Mouse (Mus musculus) erythroblast, embryonic 14.5 days (primary cell): ENCODE results near the gene Scn2a. TPM values are rescaled to one million over a fixed set of nuclear protein-coding genes. Genes with fewer than 3 reads are reported as not detected.

Experiments used
- H3K27me3 ChIP-seq: 2 replicates; pipeline ENCODE4 v1.6.1; 2012; ENCODE audit warnings: inconsistent platforms; ENCODE audit not compliant: control insufficient read depth
- H3K36me3 ChIP-seq: 2 replicates; pipeline ENCODE4 v1.6.1; 2012; ENCODE audit warnings: mild to moderate bottlenecking, inconsistent platforms; ENCODE audit not compliant: control insufficient read depth
- H3K4me1 ChIP-seq: 2 replicates; pipeline ENCODE4 v1.6.1; 2012; ENCODE audit warnings: inconsistent platforms; ENCODE audit not compliant: control insufficient read depth
- H3K4me3 ChIP-seq: replicated peaks from 2 replicates; pipeline ENCODE3; 2012; ENCODE audit warnings: moderate library complexity, mild to moderate bottlenecking, inconsistent platforms
- H3K9me3 ChIP-seq: 2 replicates; pipeline ENCODE4 v1.6.1; 2012; ENCODE audit warnings: low read length, inconsistent platforms, mixed read lengths; ENCODE audit not compliant: control insufficient read depth
- GATA1 ChIP-seq: IDR thresholded peaks from 2 replicates; pipeline ENCODE4 v1.6.1; 2012; ENCODE audit warnings: low read length, inconsistent platforms, mixed read lengths
- TAL1 ChIP-seq: IDR thresholded peaks from 3 replicates; pipeline ENCODE4 v1.6.1; 2012; ENCODE audit warnings: low read length, inconsistent platforms, mixed read lengths
- polyA plus RNA-seq: library from polyadenylated mRNA; stranded (reverse); fragments of >175 nt; gene quantifications from 2 replicates; pipeline ENCODE4 v1.2.3, GENCODE M21; 2012

The Scn2a gene
- polyA plus RNA-seq, 1 experiment, result not detected

DNA sequence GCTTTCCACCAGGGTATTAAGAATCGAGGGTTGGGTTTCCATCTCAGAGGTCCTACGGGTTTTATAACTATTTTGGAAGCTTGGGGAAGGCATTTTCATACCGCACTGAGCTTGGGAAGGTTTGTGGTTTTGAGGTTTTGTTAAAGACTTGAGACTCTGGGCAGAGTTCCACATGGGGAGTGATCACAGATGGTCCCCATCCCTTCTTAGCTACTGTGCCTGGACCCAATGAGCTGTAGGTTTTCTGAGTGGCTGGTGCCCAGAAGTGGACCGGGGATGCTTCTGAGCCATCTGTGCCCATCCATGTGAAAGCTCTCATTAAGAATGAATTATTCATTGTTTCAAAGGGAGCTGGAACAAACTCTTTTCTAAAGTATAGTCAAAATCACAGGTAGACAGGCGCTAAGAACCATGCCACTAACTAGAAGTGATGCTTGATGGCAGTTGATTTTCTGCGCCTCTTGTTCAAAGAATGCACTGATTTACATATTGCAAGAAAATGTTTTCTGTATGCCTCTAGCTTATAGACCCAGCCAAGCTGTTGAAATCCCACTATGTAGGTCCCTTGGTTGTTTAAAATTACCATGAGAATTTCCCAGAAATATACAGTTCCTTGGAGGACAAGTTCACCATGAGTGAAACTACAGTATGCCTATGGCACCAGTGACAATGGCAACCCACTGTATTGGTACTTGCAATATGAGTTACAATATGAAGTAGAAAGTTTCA is 70.0 kb downstream of the Scn2a start:
- H3K27me3 ChIP-seq, result no peaks in the 10 kb centered on the region
- peaks cover 2% of the 10 kb centered on the region for H3K9me3 ChIP-seq
- no peaks in the 10 kb centered on the region for H3K4me1 ChIP-seq
- TF ChIP-seq GATA1, result no peak
- TF ChIP-seq TAL1, result no peak
- H3K4me3 ChIP-seq, result no peak overlapping the region
- no peaks in the 10 kb centered on the region for H3K36me3 ChIP-seq

DNA sequence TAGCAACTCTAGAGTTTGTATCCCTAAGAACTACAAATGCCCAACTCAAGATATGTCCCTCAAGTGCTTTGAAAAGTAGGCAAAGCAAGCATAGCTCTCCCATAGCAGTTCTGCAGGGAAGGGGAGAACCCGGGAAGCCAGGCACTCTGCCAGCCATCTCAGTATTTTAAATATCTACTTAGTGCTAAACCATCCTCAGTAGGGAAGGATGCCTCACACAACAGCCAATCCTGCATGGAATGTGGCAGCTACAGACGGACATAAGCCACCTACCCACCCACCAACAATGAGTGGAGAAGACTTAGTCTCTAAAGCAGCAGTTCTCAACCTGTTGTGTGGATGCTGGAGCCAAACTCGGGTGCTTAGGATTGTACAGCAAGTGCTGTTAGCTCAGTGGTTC is 73.9 kb downstream of the Scn2a start:
- TF ChIP-seq GATA1, result no peak
- TF ChIP-seq TAL1, result no peak

DNA sequence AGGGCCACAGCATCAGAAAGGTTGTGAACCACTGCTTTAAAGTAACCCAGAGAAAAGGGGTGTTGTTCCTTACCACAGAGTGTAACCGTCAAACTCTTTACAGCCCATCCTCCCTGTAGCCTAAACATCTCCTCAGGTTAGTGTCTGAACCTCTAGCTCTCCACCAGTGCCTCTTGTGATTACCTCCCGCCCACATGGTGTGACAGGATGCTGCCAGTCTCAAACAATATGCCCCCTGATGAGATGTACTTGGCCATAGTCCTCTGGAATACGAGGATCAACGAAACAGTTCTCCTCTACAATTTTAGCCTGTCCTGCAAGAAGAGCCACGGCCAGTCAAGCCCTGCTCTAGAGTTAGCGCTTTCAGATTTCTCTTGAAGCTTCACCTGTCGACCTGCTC is 74.5 kb downstream of the Scn2a start:
- no peak for TF ChIP-seq GATA1
- TF ChIP-seq TAL1, result no peak
- Histone ChIP-seq H3K9me3 (peaks cover 2% of the 10 kb centered on the region), H3K36me3 (no peaks in the 10 kb centered on the region), H3K27me3 (no peaks in the 10 kb centered on the region), H3K4me1 (no peaks in the 10 kb centered on the region), H3K4me3 (no peak overlapping the region)

More for the DNA sequence above, 73.9 kb downstream of the Scn2a start:
- peaks cover 2% of the 10 kb centered on the region for H3K9me3 ChIP-seq
- H3K27me3 ChIP-seq, result no peaks in the 10 kb centered on the region
- H3K36me3 ChIP-seq, result no peaks in the 10 kb centered on the region
- no peak overlapping the region for H3K4me3 ChIP-seq
- no peaks in the 10 kb centered on the region for H3K4me1 ChIP-seq

DNA sequence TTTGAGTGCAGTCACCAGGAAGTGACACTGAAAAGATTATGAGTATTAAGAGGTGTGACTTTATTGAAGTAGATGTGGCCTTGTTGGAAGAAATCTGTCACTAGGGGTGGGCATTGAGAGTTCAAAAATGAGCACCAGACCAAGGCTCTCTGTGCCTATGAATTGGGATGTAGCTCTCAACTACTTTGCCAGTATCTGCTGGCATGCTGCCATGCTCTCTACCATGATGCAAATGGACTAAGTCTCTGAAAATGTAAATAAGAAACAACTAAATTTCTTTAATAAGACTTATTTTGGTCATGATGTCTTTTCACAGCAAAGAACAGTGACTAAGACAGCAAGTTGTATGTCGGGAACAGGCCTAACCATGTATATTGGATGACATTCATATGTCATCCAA is 79.7 kb downstream of the Scn2a start:
- TF ChIP-seq TAL1 (no peak), GATA1 (no peak)
- H3K36me3 ChIP-seq, result no peaks in the 10 kb centered on the region

DNA sequence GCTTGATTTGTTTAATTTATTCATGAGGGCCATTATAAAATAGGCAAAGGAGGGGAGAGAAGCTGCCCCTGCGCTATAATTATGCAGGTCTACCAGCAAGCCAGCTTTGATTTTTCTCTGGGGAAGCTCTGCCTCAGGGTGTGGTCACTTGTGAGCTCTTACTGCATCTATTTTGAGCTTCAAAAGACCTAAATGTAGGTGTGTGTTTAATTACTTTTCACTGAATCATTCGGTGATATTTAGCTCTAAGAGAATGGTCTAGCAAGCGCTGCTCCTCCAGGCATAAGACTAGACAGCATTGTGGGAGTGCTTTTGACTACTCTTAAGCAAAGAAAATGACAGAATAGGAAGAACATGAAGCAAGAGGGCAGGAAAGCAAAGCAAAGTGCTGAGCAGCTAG is 80.6 kb downstream of the Scn2a start:
- H3K4me3 ChIP-seq, result no peak overlapping the region
- H3K27me3 ChIP-seq, result no peaks in the 10 kb centered on the region
- TF ChIP-seq TAL1 (no peak), GATA1 (no peak)
- H3K36me3 ChIP-seq, result no peaks in the 10 kb centered on the region
- peaks cover 2% of the 10 kb centered on the region; the same call in 1 of the 2 replicates for H3K9me3 ChIP-seq
- no peaks in the 10 kb centered on the region for H3K4me1 ChIP-seq

More for the DNA sequence above, 79.7 kb downstream of the Scn2a start:
- H3K4me3 ChIP-seq, result no peak overlapping the region
- no peaks in the 10 kb centered on the region for H3K4me1 ChIP-seq
- no peaks in the 10 kb centered on the region for H3K27me3 ChIP-seq
- H3K9me3 ChIP-seq, result peaks cover 2% of the 10 kb centered on the region; the same call in 1 of the 2 replicates

DNA sequence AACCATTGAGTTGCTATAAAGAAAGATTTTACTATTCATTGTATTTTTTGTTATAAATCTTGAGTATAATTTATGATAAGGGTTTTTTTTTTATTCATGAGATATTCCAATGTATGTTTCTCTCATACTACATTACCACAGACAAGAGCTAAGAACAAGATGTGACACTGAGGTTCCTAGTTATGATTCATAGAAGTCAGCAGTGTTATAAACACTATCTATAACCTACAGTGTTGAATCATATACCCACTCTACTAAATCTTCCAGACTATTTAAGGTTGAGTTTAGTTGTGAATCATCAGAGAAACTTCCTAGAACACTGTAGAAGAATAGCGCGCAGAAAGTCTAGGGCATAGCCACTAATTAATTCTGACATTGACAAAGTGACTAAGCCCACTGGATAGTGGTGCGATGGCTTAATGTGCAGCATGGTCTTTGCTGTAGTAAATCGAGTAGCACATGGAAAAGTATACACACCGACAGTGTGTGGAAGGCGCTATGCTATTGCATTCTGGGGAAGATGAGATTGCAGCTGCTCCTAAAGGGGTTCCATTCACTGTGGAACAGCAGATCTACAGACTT is 101.7 kb downstream of the Scn2a start:
- Histone ChIP-seq H3K9me3 (no peaks in the 10 kb centered on the region; the same call in 1 of the 2 replicates), H3K36me3 (no peaks in the 10 kb centered on the region), H3K27me3 (no peaks in the 10 kb centered on the region), H3K4me3 (no peak overlapping the region), H3K4me1 (no peaks in the 10 kb centered on the region)
- TF ChIP-seq GATA1 (no peak), TAL1 (no peak)

DNA sequence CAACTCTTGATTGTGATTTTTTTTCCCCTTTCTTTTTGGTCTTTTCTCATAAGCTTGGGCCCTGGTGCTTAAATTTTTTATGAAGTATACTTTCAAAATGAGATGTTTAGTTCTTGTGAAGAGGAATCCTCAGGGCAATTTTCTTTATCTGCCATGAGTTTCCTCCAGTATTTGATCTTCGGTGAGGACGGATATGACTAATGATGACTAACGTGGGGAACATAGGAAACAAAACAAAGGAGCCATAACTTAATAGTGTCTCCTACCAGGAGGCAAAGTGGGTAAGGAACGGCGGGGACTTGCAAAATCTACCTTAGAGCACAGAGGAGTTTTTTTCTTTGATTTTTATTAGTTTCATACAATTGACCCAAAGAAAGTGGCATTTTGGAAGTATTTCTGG is 124.8 kb downstream of the Scn2a start:
- TF ChIP-seq TAL1, result no peak
- no peak for TF ChIP-seq GATA1
- no peak overlapping the region for H3K4me3 ChIP-seq
- no peaks in the 10 kb centered on the region for H3K9me3 ChIP-seq
- H3K27me3 ChIP-seq, result no peaks in the 10 kb centered on the region
- H3K4me1 ChIP-seq, result no peaks in the 10 kb centered on the region
- H3K36me3 ChIP-seq, result no peaks in the 10 kb centered on the region

DNA sequence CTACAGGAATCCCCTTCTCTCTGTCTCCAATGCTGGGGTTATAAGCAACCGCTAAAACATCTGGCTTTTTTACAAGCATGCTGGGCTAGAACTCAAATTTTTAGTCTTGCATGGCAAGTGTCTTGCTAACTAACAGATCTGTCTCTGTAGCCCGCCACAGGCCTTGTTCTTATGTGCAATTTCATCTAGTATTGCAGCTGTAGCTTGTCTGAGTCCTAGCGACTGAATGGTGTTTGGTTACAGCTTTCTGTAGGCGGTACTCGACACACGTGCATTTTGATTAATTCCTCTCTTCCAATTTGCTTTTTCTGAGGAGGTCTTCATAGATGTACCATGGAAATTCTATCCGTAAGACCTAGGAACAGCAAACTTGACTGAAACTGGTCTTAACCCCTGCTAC is 161.9 kb downstream of the Scn2a start:
- TF ChIP-seq GATA1, result no peak
- no peak for TF ChIP-seq TAL1
- H3K4me3 ChIP-seq, result no peak overlapping the region
- no peaks in the 10 kb centered on the region for H3K9me3 ChIP-seq
- H3K27me3 ChIP-seq, result no peaks in the 10 kb centered on the region
- no peaks in the 10 kb centered on the region for H3K4me1 ChIP-seq
- no peaks in the 10 kb centered on the region for H3K36me3 ChIP-seq

DNA sequence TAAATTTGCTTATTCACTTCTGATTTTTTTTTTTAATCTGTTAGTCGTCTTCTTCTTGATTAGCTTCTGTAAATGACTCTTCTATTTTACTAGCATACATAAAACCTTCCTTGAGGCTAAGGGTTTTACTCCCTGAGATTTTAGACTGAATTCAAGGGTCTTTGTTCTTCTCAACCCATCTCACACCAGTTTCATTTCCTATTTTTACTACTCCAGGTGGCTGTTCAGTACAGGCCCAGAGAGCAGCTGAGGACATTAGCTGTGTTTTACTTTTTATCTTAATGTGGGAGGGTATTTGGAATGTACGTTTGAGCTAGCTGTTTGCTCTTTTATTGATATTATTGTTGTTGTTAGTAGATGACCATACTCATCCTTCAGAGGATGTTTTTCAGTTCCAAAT is 162.8 kb downstream of the Scn2a start:
- Histone ChIP-seq H3K4me3 (no peak overlapping the region), H3K27me3 (no peaks in the 10 kb centered on the region), H3K9me3 (no peaks in the 10 kb centered on the region), H3K36me3 (no peaks in the 10 kb centered on the region), H3K4me1 (no peaks in the 10 kb centered on the region)
- TF ChIP-seq GATA1 (no peak), TAL1 (no peak)
